Mouse (Mus musculus): ENCODE results near the gene Arpc1a. TPM values are rescaled to one million over a fixed set of nuclear protein-coding genes. Genes with fewer than 3 reads are reported as not detected.
"Not testable (repeated sequence)": the region's sequence is repeated elsewhere in the genome, so short reads cannot be mapped to it uniquely, and the experiment has no call there.

The Arpc1a gene
- polyA plus RNA-seq, 1 experiment from 2014 or later = 252 TPM

DNA sequence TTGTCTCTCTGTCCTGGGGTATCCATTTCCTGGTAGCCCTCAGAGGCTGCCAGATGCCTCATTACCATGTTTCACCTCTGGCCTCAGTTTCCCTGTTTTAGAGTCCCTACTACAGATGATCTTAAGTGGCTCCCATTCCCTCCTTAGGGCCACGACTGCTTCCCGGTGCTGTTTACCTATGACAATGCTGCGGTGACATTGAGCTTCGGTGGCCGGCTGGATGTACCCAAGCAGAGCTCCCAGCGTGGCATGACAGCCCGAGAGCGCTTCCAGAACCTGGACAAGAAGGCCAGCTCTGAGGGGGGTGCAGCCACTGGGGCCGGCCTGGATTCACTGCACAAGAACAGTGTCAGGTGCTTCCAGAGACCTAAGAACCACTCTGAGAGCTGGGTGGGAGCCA, 43.0 kb downstream of the Arpc1a start:
- Histone ChIP-seq H3K4me1 (replicated peaks) (no peaks in the 10 kb centered on the region), H3K9ac (no peak overlapping the region), H3K9me3 (no peaks in the 10 kb centered on the region), H3K4me2 (no peak overlapping the region), H3K4me3 (no peak overlapping the region), H3K27me3 (no peaks in the 10 kb centered on the region), H3K36me3 (peaks cover 84% of the 10 kb centered on the region), H3K27ac (no peak overlapping the region)
- no peak for ATAC-seq (ENCODE audit: low FRiP score)
- 96% methylated on average over 9 of the region's 9 CpGs for WGBS

DNA sequence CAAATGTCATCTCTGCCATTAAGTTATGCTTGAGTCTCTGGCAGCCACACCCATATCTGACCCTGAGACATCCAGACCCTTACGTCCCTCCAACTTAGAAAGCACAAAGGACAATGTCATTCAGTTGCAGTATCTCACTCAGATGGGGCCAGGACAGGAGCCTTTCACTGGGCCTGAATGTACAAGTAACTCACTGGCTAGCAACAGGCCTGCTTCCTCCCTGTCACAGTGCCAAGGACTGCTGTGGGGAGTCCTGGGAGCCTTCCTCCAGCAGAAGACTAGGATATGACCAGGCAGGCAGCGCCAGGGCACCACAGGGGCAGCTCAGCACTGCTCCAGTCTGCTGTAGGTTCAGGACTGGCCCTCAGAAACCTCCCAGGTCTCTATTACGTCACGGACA, 45.5 kb downstream of the Arpc1a start:
- no peak overlapping the region for H3K9ac ChIP-seq
- no peaks in the 10 kb centered on the region for H3K4me1 ChIP-seq (replicated peaks)
- no peak for ATAC-seq (ENCODE audit: low FRiP score)
- H3K9me3 ChIP-seq = no peaks in the 10 kb centered on the region
- H3K36me3 ChIP-seq = peaks cover 96% of the 10 kb centered on the region
- no peak overlapping the region for H3K4me3 ChIP-seq
- H3K27ac ChIP-seq = no peak overlapping the region
- 93% methylated on average over 4 of the region's 4 CpGs for WGBS
- no peak overlapping the region for H3K4me2 ChIP-seq
- H3K27me3 ChIP-seq = no peaks in the 10 kb centered on the region

DNA sequence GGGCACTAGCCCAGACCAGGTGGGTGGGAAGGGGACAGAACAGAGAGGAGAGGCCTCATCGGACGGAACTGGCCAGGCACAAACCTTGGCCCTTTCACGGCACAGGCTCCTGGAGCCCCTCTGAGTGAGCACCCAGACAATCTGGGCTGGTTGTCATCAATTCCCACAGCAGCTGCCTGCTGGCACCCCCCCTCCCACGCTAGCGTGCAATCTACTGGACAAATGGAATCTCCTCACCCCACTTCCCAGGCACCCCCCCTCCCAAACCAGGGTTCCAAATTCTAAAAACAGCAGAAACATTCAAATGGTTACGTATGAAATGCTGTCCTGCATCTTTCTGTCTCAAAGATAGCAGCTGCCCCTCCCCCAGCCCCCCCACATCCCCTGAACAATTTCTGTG, 46.1 kb downstream of the Arpc1a start:
- not testable (repeated sequence) for H3K27me3 ChIP-seq; H3K9me3 ChIP-seq; H3K27ac ChIP-seq; H3K4me2 ChIP-seq; H3K4me1 ChIP-seq (replicated peaks); H3K9ac ChIP-seq; ATAC-seq (ENCODE audit: low FRiP score); H3K4me3 ChIP-seq
- WGBS = 95% methylated on average over 6 of the region's 6 CpGs
- peaks cover 96% of the 10 kb centered on the region for H3K36me3 ChIP-seq

DNA sequence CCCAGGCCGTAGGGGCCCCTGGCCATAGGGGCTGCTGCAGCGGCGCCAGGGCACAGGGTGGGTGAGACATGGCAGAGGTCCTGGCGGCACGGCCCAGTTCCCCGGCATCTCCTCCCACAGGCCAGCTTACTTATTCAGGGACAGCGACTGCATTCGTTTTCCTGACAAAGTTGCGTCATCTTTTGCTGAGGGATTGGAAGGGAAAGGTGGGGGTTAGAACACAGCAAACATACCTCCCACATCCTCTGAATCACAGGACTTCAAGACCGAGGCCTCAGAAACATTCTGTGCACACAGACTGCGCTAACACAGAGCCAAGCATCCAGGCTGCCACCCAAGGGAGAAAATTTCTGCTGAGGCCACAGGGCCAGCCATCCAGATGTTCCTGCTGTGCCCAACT, 46.6 kb downstream of the Arpc1a start:
- no peaks in the 10 kb centered on the region for H3K27me3 ChIP-seq
- WGBS = 93% methylated on average over 11 of the region's 11 CpGs
- H3K9ac ChIP-seq = no peak overlapping the region
- no peaks in the 10 kb centered on the region for H3K9me3 ChIP-seq
- no peak overlapping the region for H3K27ac ChIP-seq
- no peak overlapping the region for H3K4me2 ChIP-seq
- H3K36me3 ChIP-seq = peaks cover 96% of the 10 kb centered on the region
- H3K4me3 ChIP-seq = no peak overlapping the region
- no peaks in the 10 kb centered on the region for H3K4me1 ChIP-seq (replicated peaks)
- no peak for ATAC-seq (ENCODE audit: low FRiP score)

DNA sequence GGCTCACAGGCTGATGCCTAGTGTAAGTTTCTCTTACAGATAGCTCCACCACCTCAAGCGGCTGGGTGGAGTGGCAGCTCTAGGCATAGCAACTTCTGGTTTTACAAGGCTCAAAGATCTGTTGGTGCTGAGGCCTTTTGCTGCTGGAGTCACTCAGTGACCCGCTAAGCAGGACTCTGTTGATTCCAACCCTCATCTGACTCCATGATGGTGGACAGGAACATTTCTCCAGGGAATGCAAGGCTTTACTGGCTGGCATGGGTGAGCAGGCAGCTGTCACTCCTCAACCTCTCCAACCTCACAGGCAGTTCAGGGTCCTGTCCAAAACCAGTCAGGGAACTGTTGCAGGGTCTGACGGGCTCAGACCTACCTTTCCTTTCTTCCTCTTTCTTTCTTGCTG, 47.4 kb downstream of the Arpc1a start:
- ATAC-seq (ENCODE audit: low FRiP score) = no peak
- no peaks in the 10 kb centered on the region for H3K9me3 ChIP-seq
- no peaks in the 10 kb centered on the region for H3K4me1 ChIP-seq (replicated peaks)
- no peaks in the 10 kb centered on the region for H3K27me3 ChIP-seq
- no peak overlapping the region for H3K4me2 ChIP-seq
- no peak overlapping the region for H3K9ac ChIP-seq
- H3K4me3 ChIP-seq = no peak overlapping the region
- H3K27ac ChIP-seq = no peak overlapping the region
- 95% methylated on average over 3 of the region's 3 CpGs for WGBS
- H3K36me3 ChIP-seq = peaks cover 96% of the 10 kb centered on the region

DNA sequence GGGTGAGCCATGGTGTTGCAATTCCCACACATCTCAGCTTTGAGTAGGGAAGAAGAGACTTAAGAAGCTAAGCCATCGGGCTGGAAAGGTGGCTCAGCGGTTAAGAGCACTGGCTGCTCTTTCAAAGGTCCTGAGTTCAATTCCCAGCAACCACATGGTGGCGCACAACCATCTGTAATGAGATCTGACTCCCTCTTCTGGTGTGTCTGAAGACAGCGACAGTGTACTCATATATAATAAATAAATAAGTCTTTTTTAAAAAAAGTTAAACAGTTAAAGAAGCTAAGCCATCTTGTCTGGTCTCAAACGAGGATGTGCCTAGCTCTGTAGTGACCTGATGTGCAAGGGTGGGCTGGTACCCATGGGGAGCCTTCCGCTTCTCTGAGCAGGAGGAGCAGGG, 49.6 kb downstream of the Arpc1a start:
- H3K4me1 ChIP-seq (replicated peaks) = peaks cover 13% of the 10 kb centered on the region
- not testable (repeated sequence) for H3K9ac ChIP-seq; ATAC-seq (ENCODE audit: low FRiP score); H3K4me2 ChIP-seq; H3K4me3 ChIP-seq; H3K9me3 ChIP-seq; H3K27ac ChIP-seq; H3K27me3 ChIP-seq
- WGBS = 91% methylated on average over 6 of the region's 6 CpGs
- H3K36me3 ChIP-seq = peaks cover 93% of the 10 kb centered on the region

DNA sequence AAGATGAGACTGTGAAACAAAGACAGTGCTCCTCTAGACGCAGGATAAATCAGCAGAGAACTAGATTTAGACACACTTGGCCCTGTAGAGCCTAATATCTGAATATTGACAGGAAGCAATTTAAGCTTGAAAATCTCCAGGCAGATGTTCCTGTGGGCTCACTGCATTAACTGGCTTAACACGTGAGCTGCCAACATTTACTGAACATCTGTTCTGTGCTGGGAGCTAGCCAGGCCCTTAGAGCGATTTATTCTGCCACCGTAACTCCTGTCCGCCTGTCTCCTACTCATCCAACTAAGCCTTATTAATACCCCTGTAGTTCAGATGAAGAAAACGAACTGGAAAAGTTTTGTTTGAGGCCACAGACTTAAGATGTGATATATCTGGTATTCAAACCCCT, 55.2 kb downstream of the Arpc1a start:
- Histone ChIP-seq H3K27ac (peak overlapping the region; percentile 94; the same call in 1 of the 2 replicates), H3K36me3 (peaks cover 61% of the 10 kb centered on the region), H3K4me1 (replicated peaks) (peaks cover 36% of the 10 kb centered on the region), H3K9me3 (no peaks in the 10 kb centered on the region), H3K9ac (peak overlapping the region; percentile 92), H3K4me3 (peak overlapping the region; percentile 94), H3K4me2 (peak overlapping the region; percentile 94), H3K27me3 (no peaks in the 10 kb centered on the region)
- WGBS = 19% methylated on average over 6 of the region's 6 CpGs
- ATAC-seq (ENCODE audit: low FRiP score) = no peak

DNA sequence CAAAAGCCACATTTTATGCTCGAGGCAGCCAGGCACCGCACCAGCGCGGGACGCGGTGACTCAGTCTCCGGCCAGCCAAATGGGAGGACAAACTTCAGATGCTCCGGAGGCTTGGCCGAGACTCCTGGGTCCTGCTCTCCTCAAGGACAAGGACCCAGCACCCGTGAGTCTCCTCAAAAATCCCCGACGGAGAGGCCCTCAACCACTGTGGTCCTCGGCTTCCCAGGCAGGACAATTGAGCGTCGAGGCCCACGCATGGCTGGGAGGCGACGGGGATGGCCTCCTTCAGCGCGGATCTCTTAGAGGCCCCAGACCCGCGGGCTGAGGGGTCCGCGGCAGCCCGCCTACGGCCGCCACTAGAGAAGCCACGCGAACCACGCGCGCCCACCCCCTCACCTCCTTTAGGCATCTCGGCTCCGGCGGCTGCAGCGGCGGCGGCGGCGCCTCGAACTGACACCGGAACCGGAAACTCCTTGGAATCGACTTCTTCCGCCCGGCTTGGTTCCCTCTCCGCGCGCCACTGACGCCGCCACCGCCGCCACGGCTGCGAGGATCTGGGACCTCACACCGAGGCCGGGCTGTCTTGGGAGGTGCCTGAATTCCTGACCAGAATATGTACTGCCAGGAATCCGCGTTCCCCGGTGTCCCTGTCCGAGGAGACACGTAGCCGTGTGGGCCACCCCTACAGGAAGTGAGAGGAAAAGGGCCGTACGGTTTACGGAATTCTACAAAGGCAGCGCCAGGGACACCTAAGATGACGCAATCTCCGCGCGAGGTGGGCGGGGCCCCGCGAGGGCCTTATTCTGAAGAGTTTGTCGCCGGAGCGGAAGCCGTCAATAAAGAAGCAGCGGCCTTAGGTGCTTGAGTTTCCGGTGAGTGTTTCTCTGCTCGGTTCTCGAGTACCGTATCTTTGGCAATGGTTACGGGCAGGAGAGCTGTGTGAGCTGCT, 56.2 kb downstream of the Arpc1a start, which contains the start of the genes Pdap1 and Bud31:
Gene Pdap1, minus strand, starts transcription at position 668 of the 949 bp plus-strand sequence.
Gene Bud31, plus strand, starts transcription at position 792 of the 949 bp plus-strand sequence.
- WGBS = under 1% methylated on average over 84 of the region's 84 CpGs
- Histone ChIP-seq H3K4me3 (peak within 1 kb of the TSS; percentile 94), H3K27ac (peak within 1 kb of the TSS; percentile 94), H3K9me3 (no peaks in the 10 kb centered on the region), H3K9ac (peak within 1 kb of the TSS; percentile 92), H3K36me3 (peaks cover 61% of the 10 kb centered on the region), H3K27me3 (no peaks in the 10 kb centered on the region), H3K4me1 (replicated peaks) (peaks cover 36% of the 10 kb centered on the region), H3K4me2 (peak within 1 kb of the TSS; percentile 94)
- ATAC-seq (ENCODE audit: low FRiP score) = peak; percentile 94

DNA sequence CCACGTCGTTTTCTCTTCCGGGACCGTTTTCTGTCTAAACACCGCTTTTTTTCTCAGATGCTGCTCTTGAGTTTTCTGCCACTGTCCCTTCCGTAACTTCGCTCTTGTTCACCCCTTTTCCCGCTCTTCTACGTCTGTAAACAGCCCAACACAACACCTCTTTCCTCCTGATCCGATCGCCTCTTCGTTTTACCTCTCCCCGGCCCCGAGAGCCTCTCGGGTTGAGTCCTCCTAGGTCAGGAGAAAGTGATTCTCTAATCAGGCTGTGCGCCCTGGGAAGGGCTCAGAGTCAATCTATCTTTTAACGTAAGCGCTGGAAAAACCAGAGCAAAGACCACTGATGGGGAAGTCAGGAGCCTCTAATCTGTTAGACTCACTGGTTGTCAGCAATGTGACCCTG, 57.0 kb downstream of the Arpc1a start:
- Histone ChIP-seq H3K4me1 (replicated peaks) (peaks cover 36% of the 10 kb centered on the region), H3K4me3 (peak overlapping the region; percentile 94), H3K36me3 (peaks cover 61% of the 10 kb centered on the region), H3K9ac (peak overlapping the region; percentile 92), H3K4me2 (peak overlapping the region; percentile 94), H3K27ac (peak overlapping the region; percentile 94), H3K27me3 (no peaks in the 10 kb centered on the region), H3K9me3 (no peaks in the 10 kb centered on the region)
- WGBS = 1% methylated on average over 18 of the region's 18 CpGs
- ATAC-seq (ENCODE audit: low FRiP score) = no peak

DNA sequence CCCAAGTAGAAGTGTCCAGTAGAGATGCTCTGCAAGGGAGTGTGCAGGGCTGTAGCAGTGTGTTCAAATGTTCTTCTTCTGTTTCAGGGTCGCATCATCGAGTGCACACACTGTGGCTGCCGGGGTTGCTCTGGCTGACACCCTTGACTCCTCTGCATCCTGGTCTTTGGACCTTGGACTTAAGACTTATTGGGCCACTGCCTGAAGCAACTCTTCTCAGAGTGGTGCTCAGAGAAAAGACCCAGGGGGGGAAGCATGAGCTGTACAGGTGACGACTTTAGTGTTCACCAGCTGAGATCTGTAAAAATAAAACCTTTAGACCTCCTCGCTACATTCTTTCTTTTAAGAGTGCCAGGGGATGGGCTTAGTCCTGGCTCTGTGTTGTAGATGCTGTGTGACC, 64.1 kb downstream of the Arpc1a start:
- no peak for ATAC-seq (ENCODE audit: low FRiP score)
- no peak overlapping the region for H3K4me2 ChIP-seq
- H3K9me3 ChIP-seq = no peaks in the 10 kb centered on the region
- no peaks in the 10 kb centered on the region for H3K27me3 ChIP-seq
- H3K4me3 ChIP-seq = no peak overlapping the region
- H3K9ac ChIP-seq = no peak overlapping the region
- H3K4me1 ChIP-seq (replicated peaks) = no peaks in the 10 kb centered on the region
- 99% methylated on average over 5 of the region's 5 CpGs for WGBS
- no peak overlapping the region for H3K27ac ChIP-seq
- peaks cover 100% of the 10 kb centered on the region for H3K36me3 ChIP-seq

DNA sequence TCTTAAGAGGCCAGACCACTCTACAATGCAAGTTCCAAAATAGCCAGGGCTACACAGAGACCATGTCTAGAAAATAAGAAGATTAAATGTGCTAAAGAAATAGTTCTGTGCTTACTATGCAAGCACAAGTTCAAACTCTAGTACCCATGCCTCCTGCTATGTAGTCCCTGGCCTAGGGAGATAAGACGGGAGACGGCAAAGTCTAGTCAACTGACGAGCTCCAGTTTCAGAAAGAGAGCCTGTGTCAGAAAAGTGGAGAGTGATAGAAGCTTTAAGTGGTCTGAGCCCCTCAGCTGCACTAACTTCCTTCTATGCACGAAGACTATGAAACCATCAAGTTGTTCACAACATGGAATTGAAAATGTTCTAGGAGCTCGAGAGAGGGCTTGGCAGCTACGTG, 65.7 kb downstream of the Arpc1a start:
- Histone ChIP-seq H3K4me2 (no peak overlapping the region), H3K9me3 (no peaks in the 10 kb centered on the region), H3K27ac (no peak overlapping the region), H3K4me3 (no peak overlapping the region), H3K4me1 (replicated peaks) (no peaks in the 10 kb centered on the region), H3K36me3 (peaks cover 99% of the 10 kb centered on the region), H3K27me3 (no peaks in the 10 kb centered on the region), H3K9ac (no peak overlapping the region)
- ATAC-seq (ENCODE audit: low FRiP score) = no peak
- 95% methylated on average over 6 of the region's 6 CpGs for WGBS

DNA sequence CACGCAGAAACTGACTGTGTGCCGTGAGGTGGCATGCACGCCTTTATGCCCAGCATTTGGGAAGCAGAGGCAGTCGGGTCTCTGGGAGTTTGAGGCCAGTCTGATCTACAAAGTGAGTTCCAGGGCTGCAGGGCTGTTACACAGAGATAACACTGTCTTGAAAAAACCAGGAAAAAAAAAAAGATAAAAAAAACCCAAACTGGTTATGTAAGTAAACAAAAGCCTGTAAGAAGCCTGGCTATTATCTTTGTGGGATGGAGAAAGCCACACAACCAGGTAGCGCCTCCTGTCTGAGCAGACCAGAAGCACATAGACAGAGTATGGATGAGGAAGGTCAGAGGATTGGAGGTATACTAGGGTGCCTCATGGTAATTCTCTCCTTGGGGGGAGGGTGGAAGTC, 69.1 kb downstream of the Arpc1a start:
- Histone ChIP-seq H3K27me3 (no peaks in the 10 kb centered on the region), H3K27ac (no peak overlapping the region), H3K9ac (no peak overlapping the region), H3K36me3 (peaks cover 92% of the 10 kb centered on the region), H3K4me1 (replicated peaks) (no peaks in the 10 kb centered on the region), H3K4me3 (no peak overlapping the region), H3K9me3 (no peaks in the 10 kb centered on the region), H3K4me2 (no peak overlapping the region)
- no peak for ATAC-seq (ENCODE audit: low FRiP score)
- 96% methylated on average over 5 of the region's 5 CpGs for WGBS

Measured in hindbrain, embryonic 13.5 days (tissue).